Mouse (Mus musculus) heart, postnatal 0 days (tissue): ENCODE measurements at regions not wholly inside any gene's neighbourhood (a gene's known extent, or its start where the extent isn't known, plus 50 kb on each side); places are given as distances from the start of the nearest gene placed in this dataset.

Experiments used
- CTCF ChIP-seq: IDR thresholded peaks from 2 replicates; pipeline ENCODE4 v1.5.1; 2016; ENCODE audit warnings: antibody characterized with exemption, control low read depth, low read depth
- EP300 ChIP-seq: IDR thresholded peaks from 2 replicates; pipeline ENCODE4 v1.6.1; 2016; ENCODE audit warnings: antibody characterized with exemption, low read depth

DNA sequence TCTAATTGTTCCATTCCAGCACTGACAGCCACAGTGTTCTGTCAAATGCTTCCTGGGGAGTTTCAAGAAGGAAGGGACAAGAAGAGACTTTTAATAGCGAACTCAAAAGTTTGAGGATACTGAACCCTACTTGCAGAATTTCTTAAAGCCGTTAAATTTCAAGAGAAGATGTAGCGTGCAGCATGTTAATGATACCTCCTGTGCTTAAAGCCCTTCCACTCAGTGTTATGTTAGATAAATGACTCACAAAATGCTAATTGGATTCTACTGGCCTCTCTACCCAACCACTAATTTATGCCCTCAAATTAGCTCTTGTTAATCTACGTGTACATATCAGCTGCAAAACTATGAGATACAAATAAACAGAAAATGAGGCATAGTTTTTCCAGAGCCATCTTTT lies 541.8 kb upstream of the Cdh20 start:
- TF ChIP-seq EP300 (no peak), CTCF (no peak)
